Mouse (Mus musculus) midbrain, embryonic 14.5 days (tissue): ENCODE results near the gene Lbh. TPM values are rescaled to one million over a fixed set of nuclear protein-coding genes. Genes with fewer than 3 reads are reported as not detected.

Source experiments
- ATAC-seq: fragments of 200-750 bp; cut with Nextera tagmentation; 2 replicates; pipeline ENCODE4 v1.8.0; 2017; ENCODE audit warnings: moderate number of reproducible peaks, moderate library complexity; ENCODE audit not compliant: low FRiP score, low TSS enrichment
- DNase-seq: peaks from one replicate; pipeline ENCODE4 v3.0.0-alpha.2; 2015
- H3K27ac ChIP-seq: fragments of 300-500 bp; sonication (generic); replicated peaks from 2 replicates; pipeline ENCODE4 v1.5.1; 2014; ENCODE audit warnings: mild to moderate bottlenecking, low read depth, low read length, moderate library complexity
- H3K27me3 ChIP-seq: fragments of 300-500 bp; sonication (generic); 2 replicates; pipeline ENCODE4 v1.6.1; 2014; ENCODE audit warnings: low read length, control low read depth, mixed read lengths; ENCODE audit not compliant: control insufficient read depth, insufficient read depth
- H3K36me3 ChIP-seq: fragments of 300-500 bp; sonication (generic); 2 replicates; pipeline ENCODE4 v1.6.1; 2014; ENCODE audit warnings: low read length, control low read depth; ENCODE audit not compliant: control insufficient read depth, insufficient read depth
- H3K4me1 ChIP-seq: fragments of 300-500 bp; sonication (generic); 2 replicates; pipeline ENCODE4 v1.6.1; 2014; ENCODE audit warnings: mild to moderate bottlenecking, antibody characterized with exemption, low read length, control low read depth; ENCODE audit not compliant: control insufficient read depth, insufficient read depth
- H3K4me2 ChIP-seq: fragments of 300-500 bp; sonication (generic); 2 replicates; pipeline ENCODE4 v1.6.1; 2014; ENCODE audit warnings: mild to moderate bottlenecking, low read length, moderate library complexity
- H3K4me3 ChIP-seq: fragments of 300-500 bp; sonication (generic); replicated peaks from 2 replicates; pipeline ENCODE4 v1.5.1; 2014; ENCODE audit warnings: low read depth, low read length
- H3K9ac ChIP-seq: fragments of 300-500 bp; sonication (generic); replicated peaks from 2 replicates; pipeline ENCODE4 v1.6.1; 2014; ENCODE audit warnings: mild to moderate bottlenecking, low read length, moderate library complexity
- H3K9me3 ChIP-seq: fragments of 300-500 bp; sonication (generic); 2 replicates; pipeline ENCODE4 v1.6.1; 2016; ENCODE audit warnings: low read length, control low read depth, mixed read lengths; ENCODE audit not compliant: control insufficient read depth
- WGBS: fragments of 180-500 bp; shearing (Covaris S2); extraction: QIAGEN DNeasy Blood & Tissue Kit; methylation state at CpG from one replicate; pipeline ENCODE4 v1.1.7; 2014; 5-methylcytosine and 5-hydroxymethylcytosine counted together
- polyA plus RNA-seq: library from polyadenylated mRNA; unstranded; fragments of >200 nt; fragmentation: Nextera tagmentation; extraction: Ambion mirVana; gene quantifications from 2 replicates; pipeline ENCODE4 v1.2.1, GENCODE M21; 2014

Lbh gene
- polyA plus RNA-seq, 1 experiment from 2014 or later = 8.9 TPM

- 83% methylated on average over 9 of the region's 9 CpGs for WGBS
- Histone ChIP-seq H3K27me3 (no peaks in the 10 kb centered on the region), H3K9ac (no peak overlapping the region), H3K9me3 (no peaks in the 10 kb centered on the region), H3K4me1 (no peaks in the 10 kb centered on the region), H3K27ac (no peak overlapping the region), H3K4me2 (no peak overlapping the region), H3K4me3 (no peak overlapping the region), H3K36me3 (no peaks in the 10 kb centered on the region)
- ATAC-seq = no peak
- DNase-seq = no peak
Measured at GRCm38 (mm10) chr17:72907211-72907610, 10.9 kb upstream of the Lbh start.

GRCm38 (mm10) chr17:72907777-72908176 lies 10.3 kb upstream of the Lbh start:
- ATAC-seq (no peak), DNase-seq (no peak)
- Histone ChIP-seq H3K4me3 (no peak overlapping the region), H3K36me3 (no peaks in the 10 kb centered on the region), H3K9ac (no peak overlapping the region), H3K9me3 (no peaks in the 10 kb centered on the region), H3K27me3 (no peaks in the 10 kb centered on the region), H3K4me1 (no peaks in the 10 kb centered on the region), H3K4me2 (no peak overlapping the region), H3K27ac (no peak overlapping the region)
- WGBS = 88% methylated on average over 8 of the region's 8 CpGs

GRCm38 (mm10) chr17:72908561-72908960 lies 9.5 kb upstream of the Lbh start:
- Histone ChIP-seq H3K27me3 (no peaks in the 10 kb centered on the region), H3K4me1 (no peaks in the 10 kb centered on the region), H3K27ac (no peak overlapping the region), H3K9ac (no peak overlapping the region), H3K9me3 (no peaks in the 10 kb centered on the region), H3K4me3 (no peak overlapping the region), H3K4me2 (no peak overlapping the region), H3K36me3 (no peaks in the 10 kb centered on the region)
- WGBS = 92% methylated on average over 3 of the region's 3 CpGs
- DNase-seq = no peak
- no peak for ATAC-seq

- WGBS = 93% methylated on average over 7 of the region's 7 CpGs
- Histone ChIP-seq H3K9ac (no peak overlapping the region), H3K4me3 (no peak overlapping the region), H3K27me3 (no peaks in the 10 kb centered on the region), H3K27ac (no peak overlapping the region), H3K4me2 (no peak overlapping the region), H3K36me3 (no peaks in the 10 kb centered on the region), H3K4me1 (no peaks in the 10 kb centered on the region), H3K9me3 (no peaks in the 10 kb centered on the region)
- DNase-seq (no peak), ATAC-seq (no peak)
Measured at GRCm38 (mm10) chr17:72909061-72909852, 8.8 kb upstream of the Lbh start.

GRCm38 (mm10) chr17:72911283-72911682 lies 6.8 kb upstream of the Lbh start:
- no peaks in the 10 kb centered on the region for H3K4me1 ChIP-seq
- H3K4me2 ChIP-seq = no peak overlapping the region
- no peaks in the 10 kb centered on the region for H3K36me3 ChIP-seq
- H3K9me3 ChIP-seq = no peaks in the 10 kb centered on the region
- H3K27ac ChIP-seq = no peak overlapping the region
- H3K27me3 ChIP-seq = no peaks in the 10 kb centered on the region
- WGBS = 82% methylated on average over 11 of the region's 11 CpGs
- no peak for DNase-seq
- ATAC-seq = no peak
- no peak overlapping the region for H3K9ac ChIP-seq
- no peak overlapping the region for H3K4me3 ChIP-seq

- H3K27ac ChIP-seq = no peak overlapping the region
- H3K36me3 ChIP-seq = no peaks in the 10 kb centered on the region
- no peaks in the 10 kb centered on the region for H3K27me3 ChIP-seq
- no peaks in the 10 kb centered on the region for H3K9me3 ChIP-seq
- H3K4me1 ChIP-seq = no peaks in the 10 kb centered on the region
- H3K4me3 ChIP-seq = no peak overlapping the region
- 61% methylated on average over 1 of the region's 1 CpGs for WGBS
- DNase-seq (no peak), ATAC-seq (no peak)
- H3K4me2 ChIP-seq = no peak overlapping the region
- H3K9ac ChIP-seq = no peak overlapping the region
Measured at GRCm38 (mm10) chr17:72911751-72912150, 6.4 kb upstream of the Lbh start.

GRCm38 (mm10) chr17:72914082-72914481 lies 4.0 kb upstream of the Lbh start:
- WGBS = 71% methylated on average over 2 of the region's 2 CpGs
- no peak for ATAC-seq
- Histone ChIP-seq H3K27me3 (no peaks in the 10 kb centered on the region), H3K36me3 (no peaks in the 10 kb centered on the region), H3K9ac (no peak overlapping the region), H3K9me3 (no peaks in the 10 kb centered on the region), H3K4me3 (no peak overlapping the region), H3K27ac (no peak overlapping the region), H3K4me2 (no peak overlapping the region), H3K4me1 (no peaks in the 10 kb centered on the region)
- no peak for DNase-seq

GRCm38 (mm10) chr17:72917241-72918030 lies 669 bp upstream of the Lbh start:
- ATAC-seq (peak; percentile 58), DNase-seq (peak; percentile 84)
- H3K27me3 ChIP-seq = no peaks in the 10 kb centered on the region
- peak overlapping the region; percentile 93 for H3K9ac ChIP-seq
- H3K27ac ChIP-seq = peak overlapping the region; percentile 96
- peak overlapping the region; percentile 75 for H3K4me3 ChIP-seq
- WGBS = 1% methylated on average over 37 of the region's 37 CpGs
- H3K36me3 ChIP-seq = peaks cover 13% of the 10 kb centered on the region
- peak overlapping the region; percentile 66 for H3K4me2 ChIP-seq
- H3K9me3 ChIP-seq = no peaks in the 10 kb centered on the region
- H3K4me1 ChIP-seq = peaks cover 29% of the 10 kb centered on the region
